Mouse (Mus musculus) heart, postnatal 14 days (tissue): ENCODE measurements around the gene Nsmce4a. TPM values are rescaled to one million over a fixed set of nuclear protein-coding genes. Genes with fewer than 3 reads are reported as not detected.
"Not testable (repeated sequence)": the region's sequence is repeated elsewhere in the genome, so short reads cannot be mapped to it uniquely, and the experiment has no call there.

ENCODE experiments used
- DNase-seq, 2 experiments: peaks; one replicate each; pipeline ENCODE4 v3.0.0; 2021 to 2022
- intact Hi-C: fragments of 180-260 bp; cut with DNase I; formaldehyde crosslinking; loops from one replicate; pipeline ENCODE4 v1.15.1; 2025
- long read RNA-seq, 2 experiments: library from polyadenylated mRNA; stranded (forward); transcript quantifications; one replicate each; pipeline ENCODE4 v2.0.0; 2021
- total RNA-seq, 2 experiments: library from RNA; stranded (reverse); gene quantifications; 2 replicates each; pipeline ENCODE4 v1.2.3; 2021

The Nsmce4a gene
- total RNA-seq, result 10 to 100 TPM; 44.3 to 44.4 TPM
- long read RNA-seq, experiment 1, transcript Nsmce4a-202 (11 exons, 1,435 nt), result major isoform, 59 of 70 reads
- long read RNA-seq, experiment 1, partial matches to known transcripts, result 1 of 70 reads
- long read RNA-seq, experiment 1, other reads (novel, unspliced or antisense), result 10 of 70 reads
- long read RNA-seq, experiment 2, transcript Nsmce4a-202 (11 exons, 1,435 nt), result major isoform, 32 of 38 reads
- long read RNA-seq, experiment 2, partial matches to known transcripts, result 0 of 38 reads
- long read RNA-seq, experiment 2, other reads (novel, unspliced or antisense), result 6 of 38 reads

GRCm38 (mm10) chr7:130572821-130573220, at the start of gene Nsmce4a:
Gene Nsmce4a (minus strand): TSS chr7:130573118.
- intact Hi-C loops, result no loop called here
- DNase-seq, result no peak

DNA sequence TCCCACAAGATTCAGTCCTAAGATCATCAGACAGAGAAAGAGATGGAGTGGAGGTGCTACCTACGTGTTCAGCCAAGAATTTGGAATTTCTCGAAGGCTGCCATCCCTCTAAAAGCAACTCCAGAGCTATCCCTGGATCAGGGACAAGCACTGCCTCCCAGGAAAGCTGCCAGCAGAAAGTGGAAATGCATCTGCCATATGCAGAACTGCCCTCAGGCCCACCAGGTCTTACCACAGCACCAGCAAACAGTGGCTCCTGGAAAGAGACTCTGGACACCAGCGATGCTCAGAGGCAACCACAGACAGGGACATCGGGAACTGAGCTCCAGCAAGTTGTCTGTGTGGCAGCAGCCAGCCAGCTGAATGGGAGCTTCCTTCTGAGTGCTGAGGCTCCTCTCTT, 49.4 kb upstream of the Nsmce4a start:
- intact Hi-C loops, result no loop called here

DNA sequence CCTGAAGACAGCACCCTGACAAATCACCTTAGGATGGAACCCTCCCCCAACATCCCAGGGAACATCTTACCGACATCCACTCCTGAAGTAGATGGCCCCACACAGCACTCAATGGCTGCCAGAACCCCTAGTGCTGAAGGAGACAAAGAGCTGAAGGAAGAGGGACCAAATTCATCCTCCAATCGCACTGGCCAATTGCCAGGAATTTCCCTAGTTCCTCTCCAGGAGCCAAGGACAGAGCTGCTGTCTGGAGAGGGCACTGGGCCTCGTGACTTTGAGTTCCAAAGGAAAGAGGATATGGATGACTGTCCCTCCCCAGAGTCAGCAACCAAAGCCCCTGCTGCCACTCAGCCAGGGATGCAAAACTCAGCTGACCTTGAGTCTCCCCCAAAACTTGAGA, 49.0 kb upstream of the Nsmce4a start:
- peak in 1 of 2 experiments; percentile 38 for DNase-seq
- intact Hi-C loops, result no loop called here

More for the DNA sequence above, 49.4 kb upstream of the Nsmce4a start:
- no peak for DNase-seq

GRCm38 (mm10) chr7:130621068-130621467, 48.1 kb upstream of the Nsmce4a start:
- no peak for DNase-seq
- intact Hi-C loops, result no loop called here

DNA sequence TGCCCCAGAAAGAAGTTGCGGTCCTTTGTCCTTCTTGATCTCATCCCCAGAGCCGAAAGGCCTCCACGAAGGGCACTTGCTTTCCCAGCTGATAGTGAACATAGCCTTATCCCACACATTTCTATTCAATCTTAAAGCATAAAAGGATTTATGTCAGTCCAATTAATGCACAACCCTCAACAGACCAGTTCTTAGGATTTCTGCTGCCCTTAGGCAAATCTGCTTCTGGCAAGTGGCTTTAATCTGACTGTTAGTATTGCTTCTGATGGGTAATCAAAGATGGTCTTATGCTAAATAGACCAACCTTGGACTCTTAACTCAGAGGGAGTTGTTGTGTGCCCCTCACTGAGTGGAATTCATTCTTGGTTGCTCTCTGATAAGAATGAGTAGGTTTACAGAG, 44.7 kb upstream of the Nsmce4a start:
- no peak for DNase-seq
- intact Hi-C loops, result no loop called here

DNA sequence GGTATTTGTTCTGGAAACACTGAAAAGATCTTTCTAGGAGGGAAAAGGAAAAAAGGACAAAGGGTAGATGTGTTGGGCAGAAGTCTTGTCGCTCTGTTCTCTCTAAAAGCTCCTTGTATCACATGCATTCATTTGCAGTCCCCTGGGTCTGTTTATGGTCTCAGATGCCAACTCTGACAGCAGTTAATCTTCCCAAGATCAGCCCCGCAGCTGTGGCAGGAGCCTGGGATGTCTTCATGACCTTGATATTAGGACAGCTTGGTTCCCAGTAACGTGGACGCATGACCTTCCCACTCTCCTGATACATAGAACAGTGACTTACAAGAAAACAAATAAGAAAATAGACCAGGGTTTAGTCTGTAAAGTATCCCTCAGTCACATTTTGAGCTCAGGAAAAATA, 41.1 kb upstream of the Nsmce4a start:
- intact Hi-C loops, result no loop called here
- DNase-seq, result no peak

DNA sequence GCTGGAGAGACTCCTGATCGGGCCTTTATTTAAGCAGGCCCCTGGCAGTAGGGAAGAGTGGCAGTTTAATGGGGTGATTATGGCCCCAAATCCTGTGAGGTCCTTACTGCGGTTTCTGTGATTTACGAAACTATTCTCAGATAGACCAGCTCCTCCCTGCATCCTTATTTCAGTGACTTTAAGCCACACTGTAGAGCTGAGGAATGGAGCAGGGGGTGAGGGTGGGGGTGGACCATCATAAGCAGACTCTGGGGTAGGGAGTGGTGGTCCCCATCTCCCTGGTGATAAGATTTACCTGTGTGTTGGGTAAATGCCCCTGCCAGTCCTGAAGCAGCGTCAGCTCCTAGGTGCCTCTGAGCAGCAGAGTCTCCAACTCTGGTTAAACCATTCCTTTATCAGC, 34.0 kb upstream of the Nsmce4a start:
- intact Hi-C loops, result loop anchor here (5.0 kb wide), 2 partner anchors 70 to 150 kb away; no protein-coding TSS in a partner anchor
- DNase-seq, result no peak

DNA sequence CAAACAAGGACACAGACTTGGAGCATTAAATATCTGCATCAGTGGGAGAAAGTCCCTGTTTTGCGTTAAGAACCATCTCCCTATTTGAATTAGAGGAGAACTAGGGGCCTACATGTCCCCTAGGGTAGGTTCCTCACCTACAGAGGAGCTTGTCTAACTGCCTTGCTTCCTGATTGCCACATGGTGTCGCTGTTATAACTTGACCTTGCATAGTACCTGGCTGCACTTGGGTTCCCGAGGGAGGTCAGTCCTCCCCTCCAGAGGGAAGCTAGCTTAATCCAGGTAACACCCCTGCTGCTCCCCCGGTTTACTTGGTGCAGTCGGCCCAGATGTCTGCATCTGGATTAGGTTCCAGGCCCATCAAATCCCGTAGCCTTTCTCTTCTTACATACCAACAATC, 32.2 kb upstream of the Nsmce4a start:
- intact Hi-C loops, result loop anchor here (5.0 kb wide), 2 partner anchors 68 to 152 kb away; no protein-coding TSS in a partner anchor

GRCm38 (mm10) chr7:130604390-130604789, 31.5 kb upstream of the Nsmce4a start:
- intact Hi-C loops, result loop anchor here (5.0 kb wide), 1 partner anchor 88 kb away; no protein-coding TSS in a partner anchor
- DNase-seq, result no peak

More for the DNA sequence above, 32.2 kb upstream of the Nsmce4a start:
- DNase-seq, result peak in 1 of 2 experiments; percentile 41

DNA sequence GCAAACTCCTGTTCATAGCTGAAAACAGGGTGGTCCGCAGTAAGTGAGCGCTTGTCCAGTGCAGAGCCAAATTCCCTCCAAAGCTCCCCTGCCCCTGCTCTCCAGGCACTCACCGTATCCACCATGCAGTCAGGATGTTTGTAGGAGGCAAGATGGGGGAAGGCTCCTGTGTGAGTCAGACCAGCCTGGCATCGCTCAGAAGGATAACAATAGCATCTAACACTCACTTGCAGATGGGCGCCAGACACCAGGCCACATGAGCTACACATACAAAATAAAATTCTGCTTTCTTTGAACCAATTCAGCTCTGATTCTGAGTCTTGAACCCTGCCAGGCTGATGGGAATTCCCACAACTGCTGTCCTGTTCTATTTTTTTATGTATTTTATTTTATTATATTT, 30.6 kb upstream of the Nsmce4a start:
- intact Hi-C loops, result loop anchor here (5.0 kb wide), 1 partner anchor 89 kb away; no protein-coding TSS in a partner anchor

DNA sequence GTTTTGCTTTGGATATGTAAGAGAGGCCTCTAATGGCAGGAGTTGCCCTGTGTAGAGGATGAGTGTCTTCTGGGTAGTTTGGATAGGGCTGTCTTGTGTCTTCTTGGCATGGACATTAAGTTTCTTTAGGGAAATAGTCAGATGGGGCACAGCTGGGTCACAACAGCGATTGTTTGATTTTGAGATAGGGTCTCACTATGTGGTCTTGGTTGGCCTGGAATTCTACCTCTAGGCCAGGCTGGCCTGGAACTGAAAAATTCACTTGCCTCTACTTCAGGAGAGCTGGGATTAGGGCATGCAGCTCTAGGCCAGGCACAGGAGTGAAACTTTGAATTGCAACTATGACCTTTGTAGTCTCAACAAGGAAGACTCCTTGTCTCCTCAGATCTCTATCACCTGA, 29.9 kb upstream of the Nsmce4a start:
- DNase-seq, result no peak
- intact Hi-C loops, result loop anchor here (5.0 kb wide), 1 partner anchor 89 kb away; no protein-coding TSS in a partner anchor

More for the DNA sequence above, 30.6 kb upstream of the Nsmce4a start:
- DNase-seq, result no peak

DNA sequence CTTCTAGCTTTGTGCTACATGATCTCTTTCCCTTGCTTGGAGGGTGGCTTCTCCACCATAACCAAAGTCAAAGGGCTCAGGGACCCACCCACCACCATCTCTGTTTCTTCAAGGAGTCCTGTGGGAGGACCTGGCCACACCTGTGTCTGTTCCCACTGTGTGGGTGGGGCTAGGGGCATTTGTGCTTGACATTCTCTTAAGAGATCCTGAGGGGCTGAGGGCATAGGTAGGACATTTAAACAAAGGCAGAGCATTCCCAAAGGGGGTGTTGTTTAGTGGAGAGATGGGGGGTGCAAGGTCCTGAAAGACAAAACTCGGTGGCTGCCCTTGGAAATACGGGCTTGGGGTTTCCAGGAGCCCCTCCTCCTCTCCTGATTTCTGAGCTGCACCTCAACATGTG, 27.6 kb upstream of the Nsmce4a start:
- no peak for DNase-seq

DNA sequence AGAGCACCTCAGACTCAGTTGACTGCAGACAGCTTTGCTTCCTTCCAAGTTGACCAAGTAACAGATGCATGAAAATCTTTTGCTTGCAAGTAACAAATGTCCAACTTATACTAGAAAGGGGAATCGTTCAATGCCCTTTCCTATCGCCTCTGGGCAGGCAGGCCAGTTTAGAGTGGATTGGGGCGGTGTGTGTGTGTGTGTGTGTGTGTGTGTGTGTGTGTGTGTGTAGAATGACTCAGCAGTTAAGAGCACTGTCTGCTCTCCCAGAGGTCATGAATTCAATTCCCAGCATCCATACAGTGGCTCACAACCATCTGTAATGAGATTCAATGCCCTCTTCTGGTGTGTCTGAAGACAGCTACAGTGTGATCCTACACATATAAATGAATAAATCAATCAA, 27.2 kb upstream of the Nsmce4a start:
- intact Hi-C loops, result loop anchor here (5.0 kb wide), 1 partner anchor 92 kb away; no protein-coding TSS in a partner anchor
- DNase-seq, result no peak

More for the DNA sequence above, 27.6 kb upstream of the Nsmce4a start:
- intact Hi-C loops, result loop anchor here (5.0 kb wide), 1 partner anchor 92 kb away; no protein-coding TSS in a partner anchor

DNA sequence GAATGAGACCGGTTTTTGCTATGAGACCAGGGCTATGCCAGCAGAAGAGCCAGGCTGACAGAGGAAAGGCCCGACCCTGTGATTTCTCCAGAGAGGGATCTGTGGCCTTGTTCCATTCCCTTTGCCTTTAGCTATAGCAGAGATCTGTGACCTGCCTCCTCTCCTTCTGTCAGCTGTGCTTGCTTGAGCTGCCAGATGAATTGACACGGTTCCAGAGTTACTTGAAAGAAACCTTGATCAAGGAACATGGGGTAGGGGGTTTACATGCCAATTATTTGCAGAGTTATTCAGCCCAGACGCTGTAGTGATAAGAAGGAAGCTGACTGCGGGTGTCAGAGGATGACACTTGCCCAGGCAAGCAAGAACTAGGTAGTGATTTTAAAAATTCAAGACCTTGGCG, 24.6 kb upstream of the Nsmce4a start:
- no peak for DNase-seq
- intact Hi-C loops, result no loop called here

DNA sequence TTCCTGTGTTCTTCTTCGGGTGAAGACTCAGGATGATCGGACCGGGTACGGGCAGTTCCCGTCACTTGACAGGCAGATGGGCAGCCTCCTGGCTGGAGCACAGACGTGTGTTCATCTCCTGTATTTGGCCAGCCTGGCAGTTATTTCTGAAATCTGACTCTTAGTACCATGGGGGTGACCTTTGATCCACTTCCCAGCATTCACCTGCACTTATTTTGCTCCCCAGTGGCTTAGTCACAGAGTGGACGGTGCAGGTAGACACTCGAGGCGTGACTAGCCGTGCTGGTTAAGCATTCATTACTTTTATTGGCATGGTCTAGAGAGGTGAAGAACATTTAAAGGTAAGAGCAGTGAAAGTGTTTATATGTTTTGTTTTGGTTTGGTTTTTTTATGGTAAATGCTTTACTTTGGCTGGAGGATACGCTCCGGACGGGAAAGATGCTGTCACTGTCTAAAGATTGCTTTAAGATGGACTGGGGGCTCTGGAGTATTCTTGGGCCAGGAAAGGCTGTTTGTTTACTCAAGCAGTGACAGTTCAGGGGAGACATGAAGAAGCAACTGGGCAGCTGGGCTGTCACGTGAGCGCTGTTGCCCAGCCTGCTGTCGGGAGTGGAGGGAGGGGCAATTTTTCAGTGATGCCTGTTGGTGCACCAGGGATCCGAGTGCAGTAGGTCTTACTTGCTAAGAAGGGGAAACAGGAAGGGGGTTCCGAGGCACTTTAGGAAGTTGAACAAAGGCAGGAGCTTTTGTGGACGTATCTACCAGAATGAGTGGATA, 23.3 kb upstream of the Nsmce4a start:
- DNase-seq, result peak in 1 of 2 experiments; percentile 16
- intact Hi-C loops, result not testable (repeated sequence)

DNA sequence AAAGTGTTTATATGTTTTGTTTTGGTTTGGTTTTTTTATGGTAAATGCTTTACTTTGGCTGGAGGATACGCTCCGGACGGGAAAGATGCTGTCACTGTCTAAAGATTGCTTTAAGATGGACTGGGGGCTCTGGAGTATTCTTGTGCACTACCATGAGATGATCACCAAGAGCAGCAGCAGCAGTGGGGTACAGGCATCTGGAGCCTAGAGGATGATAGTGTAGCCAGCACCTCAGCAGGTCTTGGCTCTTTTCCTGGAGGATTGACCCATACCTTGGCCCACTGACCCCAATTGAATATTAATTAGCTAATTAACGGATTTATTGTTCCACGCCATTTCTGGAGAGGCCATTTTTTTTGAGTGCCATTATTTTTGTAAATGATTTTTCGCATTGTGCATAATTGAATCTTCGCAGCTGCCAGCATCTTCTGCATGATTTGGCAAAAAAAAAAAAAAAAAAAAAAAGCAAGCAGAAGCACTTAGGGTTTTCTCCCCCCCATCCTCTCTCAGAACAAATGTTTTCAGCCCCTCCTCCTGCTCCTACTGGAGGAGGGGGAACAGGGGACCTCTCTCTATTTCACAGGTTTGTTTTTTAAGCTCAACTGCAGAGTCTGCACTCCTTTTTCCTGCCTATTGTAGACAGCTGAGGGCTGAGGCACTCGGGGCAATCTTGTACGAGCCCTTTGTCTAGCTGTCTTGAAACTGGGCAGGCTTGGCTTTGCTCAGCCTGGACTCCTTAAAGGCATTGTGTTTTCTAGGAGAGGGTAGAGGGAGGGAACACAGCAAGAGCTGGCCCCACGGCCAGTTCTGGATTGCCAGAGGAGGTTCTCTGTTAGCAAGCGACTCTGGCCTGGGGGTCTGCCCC, 20.7 kb upstream of the Nsmce4a start:
- intact Hi-C loops, DNase-seq: not testable (repeated sequence)

- intact Hi-C loops, DNase-seq: not testable (repeated sequence)
These were observed 20.1 kb upstream of the Nsmce4a start for GRCm38 (mm10) chr7:130592975-130593374.

DNA sequence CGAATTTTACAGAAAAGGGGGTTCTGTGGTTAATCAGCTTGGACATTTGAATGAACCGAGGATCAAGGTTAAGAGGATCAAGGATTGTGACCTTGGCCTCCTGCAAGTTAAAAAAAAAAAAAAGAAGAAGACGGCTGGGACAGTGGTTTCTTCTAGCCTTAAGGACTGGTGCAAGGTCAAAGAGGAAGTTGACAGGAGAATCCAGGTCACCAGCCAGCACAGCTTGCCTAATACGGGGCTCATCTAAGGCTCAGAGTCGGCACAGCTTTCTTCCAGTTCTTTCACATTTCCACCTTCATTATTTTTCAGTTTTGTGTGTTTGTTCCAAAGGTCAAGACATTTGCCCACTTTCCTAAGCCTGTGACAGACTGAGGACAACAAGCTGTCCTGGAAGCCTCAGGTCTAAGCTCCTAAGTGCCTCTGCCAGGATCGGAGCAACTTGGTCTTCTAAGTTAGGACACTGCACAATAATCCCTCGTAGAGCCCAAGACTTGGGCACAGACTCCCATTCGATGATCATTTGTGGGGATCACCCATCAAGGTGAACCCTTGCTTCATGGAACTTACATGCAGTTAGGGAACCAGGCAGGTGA, 18.0 kb upstream of the Nsmce4a start:
- DNase-seq, result no peak
- intact Hi-C loops, result no loop called here

DNA sequence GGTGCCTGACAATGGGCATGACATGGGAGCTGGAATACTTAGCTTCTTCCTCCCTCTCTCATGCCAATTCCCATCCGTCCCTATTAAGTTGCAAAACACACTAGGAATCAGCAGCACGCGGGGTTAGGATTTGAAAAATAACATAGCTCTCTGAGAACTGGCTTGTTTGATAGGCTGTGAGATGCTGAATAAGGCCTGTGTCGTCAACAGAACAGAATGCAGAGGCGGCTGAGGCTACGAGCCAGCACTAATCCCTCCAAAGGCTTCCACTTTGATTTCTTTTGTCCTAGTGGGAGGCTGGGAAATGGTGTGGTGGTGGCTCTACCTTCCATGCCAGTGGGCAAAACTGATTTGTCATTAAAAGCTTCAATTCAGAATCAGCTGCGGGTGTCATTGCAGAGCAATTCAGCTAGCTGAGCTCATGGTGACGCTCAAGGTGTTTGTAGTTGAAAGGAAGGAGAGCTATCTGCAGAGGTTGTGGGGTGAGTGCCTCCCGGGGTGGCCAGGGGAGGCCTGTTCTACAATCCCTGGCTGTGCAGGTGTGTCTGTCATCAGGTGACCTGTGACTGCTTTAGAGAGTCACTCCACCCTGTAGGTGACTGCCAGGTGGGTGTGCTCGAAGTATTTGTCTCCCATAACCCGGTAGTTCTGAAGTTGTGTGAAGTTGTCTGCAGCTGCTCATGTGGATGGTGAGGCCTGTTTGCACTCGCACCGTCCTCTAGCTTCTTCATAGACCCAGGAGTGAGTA, 17.3 kb upstream of the Nsmce4a start:
- DNase-seq, result no peak

More for the DNA sequence above, 17.3 kb upstream of the Nsmce4a start:
- intact Hi-C loops, result no loop called here
